Mouse (Mus musculus) adrenal gland, postnatal 4 days (tissue): Measurements from ENCODE around the gene Gm20696. TPM values are rescaled to one million over a fixed set of nuclear protein-coding genes. Genes with fewer than 3 reads are reported as not detected.

Source experiments
- DNase-seq, 2 experiments: peaks; one replicate each; pipeline ENCODE4 v3.0.0; 2021 to 2022; ENCODE audit warnings: low spot score in 2 of 2, mixed read lengths in 2 of 2
- total RNA-seq, 2 experiments: library from RNA; stranded (reverse); gene quantifications; 2 replicates each; pipeline ENCODE4 v1.2.3; 2021

Gm20696 gene
- total RNA-seq, 2 experiments from 2014 or later = 6.2 to 6.8 TPM

DNA sequence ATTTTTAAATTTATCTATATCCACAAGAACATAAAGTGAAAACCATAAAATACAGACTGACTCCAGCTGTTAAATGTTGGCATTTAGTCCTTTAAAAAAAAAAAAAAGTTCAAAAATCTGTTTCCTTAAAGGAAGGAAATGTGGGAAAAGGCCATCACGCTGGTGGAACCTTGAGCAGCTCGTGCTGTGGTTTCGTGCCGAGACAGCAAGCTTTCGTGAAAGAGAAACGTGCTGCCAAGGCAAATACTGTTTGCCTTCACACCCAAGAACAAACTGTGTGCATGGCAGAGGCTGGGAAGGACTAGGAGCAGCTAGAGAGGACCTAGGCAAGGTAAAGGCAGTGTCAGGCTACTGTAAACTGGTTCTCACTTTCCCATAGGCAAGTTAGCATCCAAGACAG lies 329.0 kb downstream of the Gm20696 start:
- no peak for DNase-seq

- no peak for DNase-seq
Measured at GRCm38 (mm10) chr6:99336191-99336590, 330.4 kb downstream of the Gm20696 start.

- DNase-seq = no peak
Measured at GRCm38 (mm10) chr6:99335174-99335830, 331.3 kb downstream of the Gm20696 start.

DNA sequence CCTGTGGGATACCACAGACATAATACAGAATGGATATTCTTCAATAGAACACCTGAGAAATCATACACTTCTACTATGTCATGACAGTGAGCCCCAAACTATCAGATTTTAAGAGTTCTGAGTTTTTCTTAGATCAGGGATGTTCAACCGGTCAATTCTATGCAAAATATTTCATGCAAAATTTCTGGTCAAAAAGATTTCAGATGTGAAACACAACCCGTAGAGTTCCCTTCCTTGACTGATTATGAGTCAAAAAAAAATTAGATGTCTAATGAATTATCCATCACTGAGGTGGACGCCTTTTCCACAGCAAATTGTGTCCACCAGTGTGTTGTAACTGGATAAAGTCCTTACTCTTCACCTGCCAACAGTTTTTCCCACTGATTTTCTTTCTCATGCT lies 332.3 kb downstream of the Gm20696 start:
- DNase-seq = no peak

- DNase-seq = no peak
Measured at GRCm38 (mm10) chr6:99333127-99333526, 333.5 kb downstream of the Gm20696 start.

DNA sequence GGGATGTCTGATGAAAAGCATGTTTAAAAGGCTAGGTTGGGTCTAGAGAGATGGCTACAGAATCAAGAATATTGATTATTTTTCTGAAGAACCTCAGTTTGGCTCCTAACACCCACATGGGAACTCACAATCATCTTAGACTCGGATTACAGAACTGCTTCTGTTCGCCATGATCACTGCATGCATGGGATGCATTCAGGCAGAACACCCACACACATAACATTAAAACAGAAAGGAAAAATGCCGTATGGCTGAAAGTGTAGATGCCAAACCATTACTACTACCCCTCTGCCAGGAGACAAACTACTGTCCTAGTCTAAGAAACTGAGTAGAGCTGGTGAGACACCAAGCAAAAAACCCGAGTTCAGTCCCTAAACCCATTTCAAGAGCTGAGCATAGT lies 336.4 kb downstream of the Gm20696 start:
- no peak for DNase-seq

GRCm38 (mm10) chr6:99328634-99329033 lies 338.0 kb downstream of the Gm20696 start:
- no peak for DNase-seq

- DNase-seq = no peak
Measured at GRCm38 (mm10) chr6:99328146-99328545, 338.5 kb downstream of the Gm20696 start.

DNA sequence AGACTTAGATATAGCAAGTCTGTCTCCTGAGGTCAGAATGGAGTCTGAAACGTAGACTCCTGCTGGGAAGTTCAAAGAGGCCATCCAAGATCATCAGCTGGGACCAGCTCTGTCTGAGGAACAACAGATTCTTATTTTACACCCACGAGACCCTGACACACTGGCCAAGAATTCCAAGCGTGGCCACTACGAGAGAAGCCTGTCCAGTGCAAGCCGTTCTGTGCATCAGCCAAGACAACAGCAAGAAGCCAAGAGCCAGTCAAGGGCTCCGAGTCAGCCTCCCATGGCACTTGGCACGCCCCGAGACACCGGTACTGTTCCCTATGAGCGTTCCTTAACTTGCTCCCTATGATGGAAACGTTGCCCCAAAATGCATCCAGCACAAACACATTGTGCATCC lies 338.9 kb downstream of the Gm20696 start:
- no peak for DNase-seq

GRCm38 (mm10) chr6:99325881-99326280 lies 340.7 kb downstream of the Gm20696 start:
- DNase-seq = no peak

- DNase-seq = no peak
Measured at GRCm38 (mm10) chr6:99325461-99325860, 341.1 kb downstream of the Gm20696 start.

DNA sequence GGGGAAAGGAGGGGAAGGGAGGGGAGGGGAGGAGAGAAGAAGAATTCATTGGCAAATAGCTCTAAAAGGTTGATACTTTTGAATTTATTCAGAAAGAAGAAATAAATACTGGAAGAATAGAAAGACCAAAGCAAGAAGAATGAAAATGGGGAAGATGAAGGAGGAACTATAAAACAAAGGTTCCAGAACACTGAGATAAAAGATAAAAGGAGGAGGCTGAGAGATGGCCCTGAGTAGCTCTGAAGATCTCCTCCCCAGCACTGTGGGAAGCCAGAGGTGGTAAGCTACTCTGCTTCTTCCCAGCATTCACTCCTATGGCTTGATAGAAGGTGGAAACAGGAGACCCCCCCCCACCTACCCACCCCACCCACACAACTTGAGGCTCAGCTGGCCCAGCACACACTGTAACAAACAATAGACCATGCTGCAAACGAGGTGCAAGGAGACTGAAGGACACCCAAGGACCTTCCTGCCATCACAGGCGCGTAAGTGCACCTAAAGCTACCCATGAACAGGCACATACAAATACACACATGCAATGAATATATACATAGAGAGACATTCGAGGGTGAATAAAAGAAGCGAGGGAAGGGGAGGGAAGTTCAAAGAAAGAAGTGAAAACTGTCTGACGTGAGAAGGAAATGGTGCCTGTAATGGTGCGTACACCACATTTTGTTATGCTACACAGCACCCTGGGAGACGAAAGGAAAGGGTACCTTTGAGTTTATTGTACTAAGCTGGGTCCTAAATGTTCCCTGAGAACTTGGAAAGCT lies 344.3 kb downstream of the Gm20696 start:
- no peak for DNase-seq

GRCm38 (mm10) chr6:99320444-99320843 lies 346.2 kb downstream of the Gm20696 start:
- DNase-seq = no peak

DNA sequence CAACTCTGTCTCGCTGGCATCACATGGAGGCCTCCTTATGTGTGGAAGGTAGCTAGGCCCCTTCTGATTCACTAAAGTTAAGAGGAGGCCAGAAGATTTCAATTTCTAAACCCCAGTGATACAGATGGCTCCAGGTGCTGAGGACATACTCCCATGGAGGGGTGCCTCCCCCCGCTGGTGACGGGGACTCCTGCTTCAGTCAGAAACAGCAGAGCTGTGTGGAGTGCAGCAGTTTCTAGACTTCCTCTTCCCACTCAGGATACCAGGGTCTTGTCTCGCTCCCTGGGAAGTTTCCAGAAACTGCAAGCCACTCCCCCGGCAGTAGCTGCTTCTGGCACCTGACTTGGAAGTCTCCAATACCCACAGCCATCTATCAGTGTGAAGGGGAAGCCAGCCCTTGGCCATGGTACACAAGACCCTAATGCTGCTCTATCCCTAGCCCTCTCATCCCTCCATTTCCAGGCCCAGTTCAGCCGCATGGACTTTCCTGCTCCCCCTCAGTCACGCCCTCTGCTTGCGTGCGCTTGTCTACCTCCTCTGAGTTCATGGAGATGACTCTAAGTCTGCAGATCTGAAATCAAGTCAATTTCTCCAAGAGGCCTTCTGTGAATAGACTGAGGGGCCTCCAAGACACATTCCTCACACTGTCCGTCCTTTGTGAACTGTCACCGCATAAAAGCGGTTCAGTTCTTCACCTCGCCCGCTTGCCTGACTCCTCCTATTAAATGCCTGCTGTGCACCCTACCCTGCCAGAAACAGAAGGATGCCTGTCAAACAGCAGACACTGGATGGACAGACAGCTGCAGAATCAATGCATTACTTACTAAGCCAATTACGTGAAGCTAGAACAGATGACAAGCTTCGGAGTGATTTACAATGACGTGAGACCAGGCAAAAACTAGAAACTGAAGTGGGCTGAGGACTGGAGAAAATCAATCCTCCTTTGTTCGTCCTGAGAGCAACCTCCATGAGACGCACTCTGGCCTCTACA lies 346.9 kb downstream of the Gm20696 start:
- DNase-seq = no peak

GRCm38 (mm10) chr6:99314746-99315145 lies 351.9 kb downstream of the Gm20696 start:
- no peak for DNase-seq

GRCm38 (mm10) chr6:99310529-99310928 lies 356.1 kb downstream of the Gm20696 start:
- no peak for DNase-seq

DNA sequence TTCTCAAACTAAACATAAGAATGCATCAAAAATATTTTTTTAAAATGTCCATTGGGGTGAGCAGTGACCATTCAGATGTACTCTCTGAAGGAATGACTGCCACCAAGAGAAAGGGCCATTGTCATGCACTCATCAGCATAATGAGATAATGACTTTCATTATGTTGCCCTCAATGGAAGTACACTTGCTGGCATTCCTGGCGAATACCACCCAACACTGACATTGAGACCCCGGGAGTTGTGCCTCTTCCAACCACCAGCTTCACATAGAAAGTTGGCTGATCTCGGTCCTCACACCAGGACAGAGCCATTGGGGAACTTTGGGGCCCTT lies 356.5 kb downstream of the Gm20696 start:
- no peak for DNase-seq

- no peak for DNase-seq
Measured at GRCm38 (mm10) chr6:99309466-99310170, 357.0 kb downstream of the Gm20696 start.

DNA sequence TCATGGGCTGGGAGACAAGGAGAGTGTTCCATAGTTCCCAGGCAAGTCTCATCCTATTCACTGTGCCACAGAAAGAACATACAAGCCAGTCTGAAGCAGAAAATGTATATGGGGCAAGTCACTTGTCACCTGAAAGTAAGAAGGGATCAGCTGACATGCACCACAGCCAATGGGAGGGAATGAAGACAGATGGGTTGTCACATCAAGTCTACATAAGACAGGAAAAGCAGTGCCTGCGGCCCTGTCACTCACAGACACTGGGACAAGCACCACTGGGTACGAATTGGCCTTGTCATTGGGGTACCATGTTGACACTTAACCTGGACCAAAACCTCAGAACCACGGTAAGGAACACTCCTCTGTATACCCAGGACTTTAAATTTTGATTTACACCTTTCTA lies 360.8 kb downstream of the Gm20696 start:
- DNase-seq = no peak

DNA sequence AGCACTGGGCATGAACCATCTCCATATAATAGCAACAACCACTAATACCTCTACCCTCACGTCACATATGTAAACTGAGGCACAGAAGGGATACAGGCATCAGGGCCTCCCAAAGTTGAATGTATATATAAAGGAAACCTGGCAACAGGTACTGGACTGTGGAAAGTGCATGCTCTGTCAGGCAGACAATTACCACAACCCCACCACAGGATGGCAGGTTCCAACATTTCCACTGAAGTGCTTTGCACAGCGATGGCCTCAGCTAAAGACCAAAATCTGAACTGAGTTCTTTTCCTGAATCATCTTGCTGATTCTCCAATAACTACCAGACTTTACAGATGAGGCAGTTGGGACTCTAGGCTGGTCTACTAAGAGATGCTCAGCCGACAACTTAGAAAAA lies 361.4 kb downstream of the Gm20696 start:
- DNase-seq = no peak
